Mouse (Mus musculus) testis, adult 2 months (tissue): ENCODE measurements around the gene Hoxb7.

ENCODE experiments used
- CTCF ChIP-seq: fragments of 200-500 bp; IDR thresholded peaks from 2 replicates; pipeline ENCODE4 v1.5.1; 2012; ENCODE audit warnings: low read depth, mild to moderate bottlenecking, inconsistent platforms, low read length, moderate library complexity; ENCODE audit not compliant: control insufficient read depth, insufficient read depth, insufficient replicate concordance
- POLR2A ChIP-seq: fragments of 200-500 bp; IDR thresholded peaks from 2 replicates; pipeline ENCODE4 v1.6.1; 2012; ENCODE audit warnings: low read depth, mild to moderate bottlenecking, inconsistent platforms, low read length, moderate library complexity; ENCODE audit not compliant: control insufficient read depth

DNA sequence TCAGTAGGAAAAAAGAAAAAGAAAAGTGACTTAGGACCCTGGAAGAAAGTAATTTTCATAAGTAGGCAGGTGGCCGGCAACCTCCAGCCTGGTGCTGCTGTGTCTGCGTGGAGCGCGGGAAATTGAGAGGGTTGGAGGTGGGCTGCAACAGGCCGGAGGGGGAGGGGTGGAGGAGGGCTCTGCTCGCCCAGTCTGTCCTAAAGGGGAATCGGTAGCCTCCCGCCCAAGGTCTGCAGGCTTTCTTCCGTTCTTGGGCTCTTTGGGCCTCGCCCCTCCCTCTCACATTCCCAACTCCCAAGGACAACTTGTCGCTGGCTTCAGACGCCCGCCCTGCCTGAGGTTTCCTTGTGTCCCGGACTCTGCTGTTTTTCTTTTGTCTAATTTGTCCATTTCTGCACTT is 35.5 kb upstream of the Hoxb7 start:
- no peak for TF ChIP-seq CTCF
- TF ChIP-seq POLR2A: no peak
